Mouse (Mus musculus): ENCODE measurements around the gene Rab34. TPM values are rescaled to one million over a fixed set of nuclear protein-coding genes. Genes with fewer than 3 reads are reported as not detected.

Rab34 gene
- polyA plus RNA-seq, 1 experiment from 2014 or later, result 71.8 TPM

DNA sequence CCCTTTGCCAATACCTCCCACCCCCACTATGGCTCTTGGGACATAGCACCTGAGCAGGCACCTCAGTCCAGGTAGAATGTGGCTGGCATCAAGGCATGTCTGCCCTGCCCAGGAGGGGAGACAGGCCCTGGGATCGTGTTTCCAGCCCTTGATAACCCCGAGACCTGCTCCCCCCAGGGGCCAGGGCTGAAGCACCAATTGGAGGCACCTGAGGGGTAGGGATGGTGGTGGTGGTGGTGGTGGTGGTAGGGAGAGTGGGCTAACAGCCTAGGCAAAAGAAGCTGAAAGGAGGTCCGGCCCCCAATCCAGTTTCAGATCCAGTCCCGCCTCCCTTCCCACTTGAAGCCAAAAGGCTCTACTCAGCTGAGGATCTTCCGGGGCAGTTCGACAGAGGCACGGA lies 28.7 kb upstream of the Rab34 start:
- 83% methylated on average over 7 of the region's 7 CpGs for WGBS
- Histone ChIP-seq H3K27me3 (ENCODE audit: insufficient read depth, poor library complexity, severe bottlenecking) (no peaks in the 10 kb centered on the region), H3K36me3 (peaks cover 91% of the 10 kb centered on the region), H3K9me3 (no peaks in the 10 kb centered on the region), H3K4me3 (peak overlapping the region; percentile 12; the same call in 1 of the 2 replicates), H3K4me1 (replicated peaks) (peaks cover 45% of the 10 kb centered on the region), H3K27ac (no peak overlapping the region)
- no peak for DNase-seq (ENCODE audit: low spot score)

DNA sequence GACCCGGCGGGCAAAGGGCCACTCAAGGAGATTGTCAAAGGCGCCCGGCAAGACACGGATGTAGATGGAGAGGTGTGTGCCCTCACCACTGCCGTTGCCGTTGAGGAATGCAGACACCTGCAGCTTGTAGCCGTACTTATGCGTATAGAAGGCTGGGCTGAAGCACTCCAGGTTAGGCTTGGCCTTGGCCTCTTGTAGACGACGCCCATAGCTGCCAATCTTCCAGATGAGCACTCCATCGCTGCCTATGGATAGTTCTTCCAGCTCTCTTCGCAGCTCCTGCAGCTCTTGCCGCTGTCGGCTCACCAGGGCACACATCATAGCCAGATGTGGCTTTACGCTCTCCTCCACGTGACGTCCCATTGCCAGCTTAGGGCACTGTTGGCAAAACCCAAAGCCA lies 28.1 kb upstream of the Rab34 start:
- DNase-seq (ENCODE audit: low spot score), result no peak
- H3K4me1 ChIP-seq (replicated peaks), result peaks cover 45% of the 10 kb centered on the region
- no peak overlapping the region for H3K4me3 ChIP-seq
- WGBS, result 91% methylated on average over 18 of the region's 18 CpGs
- peaks cover 85% of the 10 kb centered on the region for H3K36me3 ChIP-seq
- H3K27me3 ChIP-seq (ENCODE audit: insufficient read depth, poor library complexity, severe bottlenecking), result no peaks in the 10 kb centered on the region
- H3K9me3 ChIP-seq, result no peaks in the 10 kb centered on the region
- no peak overlapping the region for H3K27ac ChIP-seq

DNA sequence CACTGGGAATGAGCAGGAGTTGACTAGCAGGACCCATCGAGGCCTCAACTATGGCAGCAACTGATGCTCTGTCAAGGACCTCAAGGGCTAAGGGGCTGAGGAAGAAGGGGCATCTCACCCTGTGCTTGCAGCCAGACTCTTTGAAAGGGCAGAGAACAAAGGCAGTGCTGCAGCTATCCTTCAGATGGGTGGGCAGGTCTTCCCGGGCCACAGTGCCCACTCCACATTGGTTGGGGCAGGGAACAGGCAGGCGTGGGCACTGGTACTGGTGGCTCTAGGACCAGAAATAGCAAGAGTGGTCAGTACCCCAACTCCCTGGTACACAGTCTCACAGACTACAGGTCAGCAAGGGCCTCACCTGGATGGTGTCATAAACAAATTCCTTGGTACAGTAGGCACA lies 27.6 kb upstream of the Rab34 start:
- Histone ChIP-seq H3K9me3 (no peaks in the 10 kb centered on the region), H3K27ac (no peak overlapping the region), H3K4me3 (peak overlapping the region; percentile 4; the same call in 1 of the 2 replicates), H3K27me3 (ENCODE audit: insufficient read depth, poor library complexity, severe bottlenecking) (no peaks in the 10 kb centered on the region), H3K4me1 (replicated peaks) (peaks cover 47% of the 10 kb centered on the region), H3K36me3 (peaks cover 80% of the 10 kb centered on the region)
- DNase-seq (ENCODE audit: low spot score), result no peak
- WGBS, result 90% methylated on average over 3 of the region's 3 CpGs

DNA sequence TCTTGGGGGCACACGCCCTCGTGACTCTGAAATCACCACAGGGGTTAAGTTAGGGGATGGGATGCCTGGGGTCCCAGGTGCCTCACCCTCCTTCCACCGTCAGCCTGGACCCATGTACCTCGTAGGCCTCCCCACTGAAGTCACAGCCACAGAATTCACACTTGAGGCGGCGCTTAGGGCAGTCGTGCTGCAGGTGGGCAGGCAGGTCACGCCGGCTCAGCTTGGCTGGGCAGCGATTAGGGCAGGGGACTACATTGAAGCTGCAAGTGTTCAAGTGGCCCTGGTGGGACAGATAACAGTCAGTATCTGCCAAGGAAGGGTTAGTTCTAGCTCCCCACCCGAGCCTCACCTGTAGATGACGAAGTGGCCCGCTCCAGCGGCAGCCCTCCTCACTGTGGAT lies 27.1 kb upstream of the Rab34 start:
- Histone ChIP-seq H3K36me3 (peaks cover 75% of the 10 kb centered on the region), H3K4me1 (replicated peaks) (peaks cover 52% of the 10 kb centered on the region), H3K4me3 (peak overlapping the region; percentile 4; the same call in 1 of the 2 replicates), H3K27me3 (ENCODE audit: insufficient read depth, poor library complexity, severe bottlenecking) (no peaks in the 10 kb centered on the region; the same call in 1 of the 2 replicates), H3K27ac (no peak overlapping the region), H3K9me3 (no peaks in the 10 kb centered on the region)
- WGBS, result 92% methylated on average over 14 of the region's 14 CpGs
- no peak for DNase-seq (ENCODE audit: low spot score)

DNA sequence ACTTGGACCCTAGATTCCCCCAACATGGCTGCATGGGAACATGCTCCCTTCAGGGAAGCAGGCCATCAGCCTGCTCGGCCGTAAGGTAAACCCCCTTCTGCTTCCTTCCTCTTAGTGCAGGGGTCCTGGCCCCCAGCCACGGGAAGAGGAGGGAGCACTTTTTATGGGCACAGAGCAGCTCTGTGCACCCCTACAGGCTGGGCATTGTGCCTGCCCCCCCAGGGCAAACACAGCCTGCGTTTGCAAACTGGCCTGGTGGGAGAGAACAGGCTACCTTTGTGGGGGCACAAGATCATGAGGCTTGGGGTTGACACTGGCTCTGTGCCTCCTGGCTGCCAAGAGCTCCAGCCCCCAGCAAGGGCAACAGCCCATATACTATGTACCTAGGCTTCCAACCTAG lies 26.3 kb upstream of the Rab34 start:
- Histone ChIP-seq H3K9me3 (no peaks in the 10 kb centered on the region), H3K36me3 (peaks cover 67% of the 10 kb centered on the region), H3K27ac (peak overlapping the region; percentile 100), H3K4me1 (replicated peaks) (peaks cover 58% of the 10 kb centered on the region), H3K27me3 (ENCODE audit: insufficient read depth, poor library complexity, severe bottlenecking) (peaks cover 4% of the 10 kb centered on the region), H3K4me3 (peak overlapping the region; percentile 100; the same call in 1 of the 2 replicates)
- whole genome bisulfite sequencing, result 72% methylated on average over 4 of the region's 4 CpGs
- DNase-seq (ENCODE audit: low spot score), result no peak

DNA sequence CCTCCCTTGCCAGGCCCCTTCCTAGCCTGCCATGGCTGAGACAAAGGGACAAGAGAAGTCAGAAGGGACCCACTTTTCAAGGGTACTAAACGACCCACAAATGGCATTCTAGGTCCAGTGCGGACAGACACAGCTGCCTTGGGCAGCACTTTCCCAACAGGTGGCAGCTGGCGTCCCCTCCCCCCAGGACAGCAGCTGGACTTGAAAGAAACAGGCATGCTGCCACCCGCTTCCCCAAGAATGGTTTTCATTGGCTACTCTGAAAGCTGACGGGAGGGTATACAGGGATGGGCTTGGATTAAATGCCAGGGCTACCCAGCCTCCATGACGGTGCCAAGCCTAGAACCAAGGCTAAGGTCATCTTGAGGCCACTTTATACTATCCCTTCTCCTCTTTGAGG lies 25.7 kb upstream of the Rab34 start:
- H3K4me3 ChIP-seq, result peak overlapping the region; percentile 100
- H3K4me1 ChIP-seq (replicated peaks), result peaks cover 58% of the 10 kb centered on the region
- 69% methylated on average over 6 of the region's 6 CpGs for WGBS
- DNase-seq (ENCODE audit: low spot score), result no peak
- H3K36me3 ChIP-seq, result peaks cover 61% of the 10 kb centered on the region
- H3K27ac ChIP-seq, result peak overlapping the region; percentile 100
- H3K9me3 ChIP-seq, result no peaks in the 10 kb centered on the region
- H3K27me3 ChIP-seq (ENCODE audit: insufficient read depth, poor library complexity, severe bottlenecking), result peaks cover 9% of the 10 kb centered on the region

DNA sequence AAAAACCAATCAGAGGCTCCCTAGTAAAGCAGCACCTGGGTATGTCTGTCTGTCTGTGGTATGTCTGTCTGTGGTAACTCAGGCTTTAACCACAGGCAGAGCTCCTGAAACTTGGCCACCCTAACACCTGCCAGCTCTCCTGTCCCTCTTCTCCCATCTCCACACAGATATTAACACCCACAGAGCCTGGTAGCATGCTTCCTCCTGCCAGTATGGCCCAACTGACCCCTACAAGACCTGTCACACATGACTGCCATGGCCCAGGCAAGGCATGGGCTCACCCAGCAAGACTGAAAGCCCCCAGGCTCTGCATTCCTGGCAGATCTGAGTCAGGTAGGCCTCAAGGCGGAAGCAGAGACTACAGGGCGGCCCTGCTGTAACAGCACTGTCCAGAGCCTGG lies 25.2 kb upstream of the Rab34 start:
- DNase-seq (ENCODE audit: low spot score), result no peak
- H3K4me3 ChIP-seq, result peak overlapping the region; percentile 100
- H3K9me3 ChIP-seq, result no peaks in the 10 kb centered on the region
- H3K27ac ChIP-seq, result peak overlapping the region; percentile 100
- H3K36me3 ChIP-seq, result peaks cover 56% of the 10 kb centered on the region
- peaks cover 14% of the 10 kb centered on the region for H3K27me3 ChIP-seq (ENCODE audit: insufficient read depth, poor library complexity, severe bottlenecking)
- WGBS, result 75% methylated on average over 2 of the region's 2 CpGs
- peaks cover 54% of the 10 kb centered on the region for H3K4me1 ChIP-seq (replicated peaks)

DNA sequence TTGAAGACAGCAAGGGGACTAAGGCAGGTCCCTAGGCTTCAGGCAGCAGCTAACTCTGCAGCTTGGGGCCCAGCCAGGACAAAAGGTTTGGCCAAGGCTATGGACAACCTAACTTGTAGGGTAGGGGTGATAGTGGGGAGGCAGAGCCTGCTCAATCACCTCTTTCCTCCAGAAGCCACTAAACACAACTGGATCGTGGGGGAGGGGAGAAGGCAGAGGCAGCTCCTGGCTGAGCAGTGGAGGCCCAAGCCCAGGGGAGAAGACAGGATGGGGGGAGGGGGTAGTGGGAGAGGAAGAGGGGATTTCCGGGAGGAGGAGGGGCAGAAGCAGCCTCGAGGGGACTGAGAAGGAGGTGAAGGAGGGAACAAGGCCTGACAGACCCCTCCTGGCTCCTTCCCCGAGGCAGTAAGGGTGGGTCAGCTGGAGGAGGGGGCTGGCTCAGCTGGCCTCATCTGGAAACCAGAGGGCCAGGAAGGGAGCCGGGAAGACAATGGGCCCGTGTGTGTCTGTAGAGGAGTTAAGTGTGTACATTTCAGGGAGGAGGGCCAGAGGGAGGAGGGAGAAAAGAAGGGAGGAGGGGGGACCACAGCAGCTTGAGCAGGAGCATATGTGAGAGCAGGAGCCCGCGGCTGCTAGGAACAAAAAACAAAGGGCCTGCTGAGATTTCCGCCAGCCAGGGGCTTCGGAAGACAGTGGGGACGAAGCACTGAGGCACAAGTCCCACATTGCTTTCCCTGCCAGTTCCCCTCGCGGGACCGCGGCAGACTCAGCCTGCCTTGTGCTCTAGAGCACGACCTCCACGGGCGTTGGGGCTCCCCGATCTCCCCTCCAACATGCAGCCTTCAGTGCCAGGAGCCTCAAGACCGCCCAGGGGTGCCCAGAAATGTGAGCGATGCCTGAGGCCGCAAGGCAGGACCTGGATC lies 24.3 kb upstream of the Rab34 start:
- WGBS, result under 1% methylated on average over 22 of the region's 22 CpGs
- peak; percentile 88 for DNase-seq (ENCODE audit: low spot score)
- peaks cover 14% of the 10 kb centered on the region for H3K27me3 ChIP-seq (ENCODE audit: insufficient read depth, poor library complexity, severe bottlenecking)
- H3K36me3 ChIP-seq, result peaks cover 47% of the 10 kb centered on the region
- peaks cover 55% of the 10 kb centered on the region for H3K4me1 ChIP-seq (replicated peaks)
- H3K9me3 ChIP-seq, result no peaks in the 10 kb centered on the region
- H3K27ac ChIP-seq, result peak overlapping the region; percentile 100
- peak overlapping the region; percentile 100 for H3K4me3 ChIP-seq

DNA sequence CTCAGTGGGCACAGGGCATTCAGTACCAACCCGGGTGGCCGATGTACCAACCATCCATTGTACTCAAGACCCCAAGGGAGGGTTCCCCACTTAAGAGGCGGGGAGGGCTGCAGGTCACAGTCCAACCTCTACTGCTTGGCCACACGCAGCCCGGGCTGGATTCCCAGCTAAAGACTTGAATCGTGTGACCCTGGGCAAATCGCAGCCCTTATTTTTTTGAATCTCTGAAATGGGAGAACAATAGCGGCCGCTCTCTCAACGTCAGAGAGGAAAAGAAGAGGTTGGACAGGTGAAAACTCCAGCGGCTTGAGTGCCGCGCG lies 23.7 kb upstream of the Rab34 start:
- DNase-seq (ENCODE audit: low spot score), result no peak
- Histone ChIP-seq H3K36me3 (peaks cover 41% of the 10 kb centered on the region), H3K4me1 (replicated peaks) (peaks cover 54% of the 10 kb centered on the region), H3K4me3 (peak overlapping the region; percentile 100), H3K27me3 (ENCODE audit: insufficient read depth, poor library complexity, severe bottlenecking) (peaks cover 14% of the 10 kb centered on the region), H3K27ac (peak overlapping the region; percentile 100), H3K9me3 (no peaks in the 10 kb centered on the region)
- under 1% methylated on average over 14 of the region's 14 CpGs for WGBS

DNA sequence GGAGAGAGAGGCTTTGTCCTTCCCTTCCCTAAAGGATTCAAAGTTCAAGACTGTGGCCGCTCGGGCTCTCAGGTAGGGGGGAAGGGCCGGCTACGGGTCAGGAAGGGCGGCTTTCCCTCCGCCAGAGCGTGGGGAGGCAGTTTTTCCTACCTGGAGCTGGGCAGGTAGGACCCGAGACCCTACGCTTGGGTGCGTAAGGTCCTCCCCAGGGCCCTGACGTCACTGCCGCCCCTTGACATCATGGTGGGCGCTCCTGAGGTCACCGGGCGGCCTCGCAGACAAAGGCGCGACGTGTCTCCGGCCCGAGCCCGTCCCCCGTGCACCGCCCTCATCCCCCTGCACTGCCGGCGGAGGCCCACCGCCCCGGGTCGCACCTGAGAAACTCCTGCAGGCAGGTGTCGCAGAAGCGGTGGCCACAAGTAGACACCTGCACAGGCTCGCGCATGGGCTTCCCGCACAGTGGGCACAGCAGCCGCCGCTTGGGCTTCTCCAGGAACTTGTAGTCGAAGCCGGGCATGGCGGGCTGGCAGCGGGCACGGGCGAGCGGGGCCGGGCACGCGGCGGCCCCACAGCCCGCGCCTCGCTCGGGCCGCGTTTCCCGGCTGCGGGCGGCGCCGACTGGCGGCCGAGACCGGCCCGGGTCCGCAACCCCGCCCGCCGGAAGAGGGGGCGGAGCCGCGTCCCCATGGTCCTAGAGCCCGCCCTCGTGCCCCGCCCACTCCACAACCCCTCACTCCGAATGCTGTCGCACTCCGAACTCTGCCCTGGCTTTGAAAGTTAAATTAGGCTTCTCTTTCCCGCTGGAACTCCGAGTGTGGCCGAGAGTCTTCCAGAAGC lies 23.1 kb upstream of the Rab34 start, which contains the start of gene Traf4:
Gene Traf4 (minus strand): TSS at position 666 of the 837 bp plus-strand sequence.
- Histone ChIP-seq H3K9me3 (no peaks in the 10 kb centered on the region), H3K27me3 (ENCODE audit: insufficient read depth, poor library complexity, severe bottlenecking) (peaks cover 14% of the 10 kb centered on the region), H3K36me3 (peaks cover 35% of the 10 kb centered on the region), H3K27ac (peak within 1 kb of the TSS; percentile 100), H3K4me1 (replicated peaks) (peaks cover 53% of the 10 kb centered on the region), H3K4me3 (peak within 1 kb of the TSS; percentile 100)
- WGBS, result under 1% methylated on average over 78 of the region's 78 CpGs
- DNase-seq (ENCODE audit: low spot score), result peak; percentile 89

DNA sequence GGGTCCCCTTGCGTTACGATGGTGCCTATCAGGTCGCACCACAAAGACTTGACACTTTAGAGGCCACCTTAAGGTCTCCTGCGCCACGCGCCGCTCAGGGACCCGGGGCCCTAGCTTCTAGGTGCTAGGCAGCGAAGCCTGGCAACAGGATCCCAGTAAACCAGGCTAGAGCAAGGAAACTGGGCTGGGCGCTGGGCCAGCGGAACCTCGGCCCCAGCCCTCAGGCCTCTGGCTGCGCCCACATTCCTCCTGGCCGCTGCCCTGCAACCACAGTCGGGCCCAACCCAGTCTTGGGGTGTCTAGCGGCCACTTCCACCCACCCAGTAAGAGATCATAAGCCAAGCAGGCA lies 22.5 kb upstream of the Rab34 start:
- Histone ChIP-seq H3K27me3 (ENCODE audit: insufficient read depth, poor library complexity, severe bottlenecking) (peaks cover 14% of the 10 kb centered on the region), H3K9me3 (no peaks in the 10 kb centered on the region), H3K27ac (peak overlapping the region; percentile 100), H3K36me3 (peaks cover 32% of the 10 kb centered on the region), H3K4me3 (peak overlapping the region; percentile 100), H3K4me1 (replicated peaks) (peaks cover 50% of the 10 kb centered on the region)
- WGBS, result 3% methylated on average over 16 of the region's 16 CpGs
- DNase-seq (ENCODE audit: low spot score), result no peak

DNA sequence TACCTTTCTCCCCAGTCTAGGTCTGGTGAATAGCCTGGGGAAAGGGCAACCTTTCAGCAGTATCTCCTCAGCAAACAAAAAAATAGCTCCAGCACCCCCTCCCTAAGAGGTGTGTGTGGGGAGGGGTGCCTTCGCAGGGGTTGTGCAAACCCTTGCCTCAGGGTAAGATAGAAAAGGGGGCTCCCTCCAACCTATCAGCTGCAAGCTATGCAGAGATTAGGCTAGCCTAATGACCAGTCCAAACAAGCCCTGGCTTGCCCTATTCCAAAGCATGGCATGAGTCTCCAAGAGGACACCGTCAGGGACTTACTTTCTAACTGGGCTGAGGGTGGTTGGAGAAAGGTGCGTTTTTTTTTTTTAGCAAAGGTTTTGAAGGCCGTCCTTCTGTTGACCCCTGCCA lies 22.1 kb upstream of the Rab34 start:
- whole genome bisulfite sequencing, result 53% methylated on average over 4 of the region's 4 CpGs
- Histone ChIP-seq H3K4me1 (replicated peaks) (peaks cover 46% of the 10 kb centered on the region), H3K9me3 (no peaks in the 10 kb centered on the region), H3K36me3 (peaks cover 32% of the 10 kb centered on the region), H3K27ac (peak overlapping the region; percentile 100), H3K27me3 (ENCODE audit: insufficient read depth, poor library complexity, severe bottlenecking) (peaks cover 14% of the 10 kb centered on the region), H3K4me3 (peak overlapping the region; percentile 100)
- DNase-seq (ENCODE audit: low spot score), result no peak

DNA sequence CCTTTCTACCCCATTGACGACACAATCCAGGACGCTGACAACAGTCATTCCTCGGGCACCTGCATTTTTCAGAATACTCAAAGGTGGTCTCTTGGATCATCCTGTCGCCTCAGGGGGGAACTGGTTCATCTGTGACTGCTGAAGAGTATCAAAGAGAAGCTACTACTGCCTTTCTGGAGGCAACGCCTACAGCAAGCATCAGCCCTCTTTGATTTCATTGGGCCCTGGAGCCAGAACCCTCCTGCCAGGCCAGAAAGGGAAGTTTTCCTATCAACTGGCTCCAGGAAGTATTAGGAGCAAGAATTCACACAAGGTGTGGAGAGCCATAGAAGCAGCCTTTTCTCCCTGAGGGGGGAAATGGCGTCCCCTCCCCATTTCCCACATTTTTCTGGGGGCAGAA lies 21.6 kb upstream of the Rab34 start:
- Histone ChIP-seq H3K4me1 (replicated peaks) (peaks cover 43% of the 10 kb centered on the region), H3K36me3 (peaks cover 29% of the 10 kb centered on the region), H3K27ac (no peak overlapping the region), H3K9me3 (no peaks in the 10 kb centered on the region), H3K27me3 (ENCODE audit: insufficient read depth, poor library complexity, severe bottlenecking) (peaks cover 14% of the 10 kb centered on the region), H3K4me3 (no peak overlapping the region)
- no peak for DNase-seq (ENCODE audit: low spot score)
- 69% methylated on average over 6 of the region's 6 CpGs for WGBS

Data from hindbrain, embryonic 10.5 days (tissue).